Mouse (Mus musculus): ENCODE results near the gene Madd.

Madd gene

GRCm38 (mm10) chr2:91175490-91175889 is 8.1 kb downstream of the Madd start:
- no peak for DNase-seq (ENCODE audit: low read depth, low spot score)

GRCm38 (mm10) chr2:91169587-91170322 is 13.9 kb downstream of the Madd start:
- DNase-seq (ENCODE audit: low read depth, low spot score) = no peak

GRCm38 (mm10) chr2:91167629-91168028 is 16.0 kb downstream of the Madd start:
- no peak for DNase-seq (ENCODE audit: low read depth, low spot score)

- no peak for DNase-seq (ENCODE audit: low read depth, low spot score)
These were observed 18.6 kb downstream of the Madd start for GRCm38 (mm10) chr2:91164991-91165390.

GRCm38 (mm10) chr2:91163532-91163931 is 20.1 kb downstream of the Madd start:
- no peak for DNase-seq (ENCODE audit: low read depth, low spot score)

- no peak for DNase-seq (ENCODE audit: low read depth, low spot score)
These were observed 20.7 kb downstream of the Madd start for GRCm38 (mm10) chr2:91162952-91163351.

GRCm38 (mm10) chr2:91160591-91160990 is 23.0 kb downstream of the Madd start:
- no peak for DNase-seq (ENCODE audit: low read depth, low spot score)

GRCm38 (mm10) chr2:91157002-91157752 is 26.5 kb downstream of the Madd start:
- DNase-seq (ENCODE audit: low read depth, low spot score) = no peak

- DNase-seq (ENCODE audit: low read depth, low spot score) = no peak
These were observed 29.5 kb downstream of the Madd start for GRCm38 (mm10) chr2:91154091-91154490.

GRCm38 (mm10) chr2:91152885-91153377 is 30.7 kb downstream of the Madd start:
- no peak for DNase-seq (ENCODE audit: low read depth, low spot score)

- DNase-seq (ENCODE audit: low read depth, low spot score) = no peak
These were observed 32.3 kb downstream of the Madd start for GRCm38 (mm10) chr2:91151331-91151730.

- DNase-seq (ENCODE audit: low read depth, low spot score) = peak; percentile 28
These were observed 35.5 kb downstream of the Madd start for GRCm38 (mm10) chr2:91148101-91148500.

GRCm38 (mm10) chr2:91143401-91143800 is 40.2 kb downstream of the Madd start:
- no peak for DNase-seq (ENCODE audit: low read depth, low spot score)

- no peak for DNase-seq (ENCODE audit: low read depth, low spot score)
These were observed 40.7 kb downstream of the Madd start for GRCm38 (mm10) chr2:91142920-91143319.

GRCm38 (mm10) chr2:91139764-91140163 is 43.9 kb downstream of the Madd start:
- no peak for DNase-seq (ENCODE audit: low read depth, low spot score)

- DNase-seq (ENCODE audit: low read depth, low spot score) = no peak
These were observed 44.3 kb downstream of the Madd start for GRCm38 (mm10) chr2:91139311-91139710.

- no peak for DNase-seq (ENCODE audit: low read depth, low spot score)
These were observed 46.2 kb downstream of the Madd start for GRCm38 (mm10) chr2:91137481-91137880.

GRCm38 (mm10) chr2:91136513-91137412 is 46.9 kb downstream of the Madd start:
- DNase-seq (ENCODE audit: low read depth, low spot score) = no peak

- DNase-seq (ENCODE audit: low read depth, low spot score) = no peak
These were observed 51.6 kb downstream of the Madd start for GRCm38 (mm10) chr2:91132035-91132434.

- no peak for DNase-seq (ENCODE audit: low read depth, low spot score)
These were observed 52.4 kb downstream of the Madd start for GRCm38 (mm10) chr2:91131251-91131650.

- DNase-seq (ENCODE audit: low read depth, low spot score) = no peak
These were observed 53.5 kb downstream of the Madd start for GRCm38 (mm10) chr2:91130126-91130525.

GRCm38 (mm10) chr2:91128761-91129160 is 54.9 kb downstream of the Madd start:
- no peak for DNase-seq (ENCODE audit: low read depth, low spot score)
